Mouse (Mus musculus): ENCODE data around the gene Rbm43. TPM values are rescaled to one million over a fixed set of nuclear protein-coding genes. Genes with fewer than 3 reads are reported as not detected.
A peak's percentile ranks its signal among the peaks of the same experiment; 100 is the strongest.

The Rbm43 gene
- polyA plus RNA-seq, 1 experiment from 2014 or later, result 7.8 TPM

DNA sequence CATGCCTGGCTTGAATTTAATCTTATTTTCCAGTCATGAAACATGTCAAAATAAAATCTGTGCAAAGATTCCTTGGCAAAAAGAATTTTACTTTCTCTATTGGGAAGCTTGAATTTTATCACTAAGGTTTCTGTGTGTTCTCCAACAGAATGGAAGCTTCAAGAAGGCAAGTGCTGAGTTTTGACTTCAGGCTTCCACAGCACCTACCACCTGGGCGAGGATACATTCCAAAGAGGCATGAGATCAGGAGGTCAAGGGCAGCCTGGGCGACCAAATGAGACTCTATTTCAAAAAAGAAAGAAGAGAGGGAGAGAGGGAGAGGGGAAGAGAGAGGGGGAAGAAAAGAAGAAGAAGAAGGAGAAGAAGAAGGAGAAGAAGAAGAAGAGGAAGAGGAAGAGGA, 10.8 kb upstream of the Rbm43 start:
- H3K4me3 ChIP-seq, result no peak overlapping the region
- no peak for DNase-seq (ENCODE audit: low spot score)
- H3K27me3 ChIP-seq (replicated peaks; ENCODE audit: low read depth, poor library complexity, severe bottlenecking), result no peaks in the 10 kb centered on the region
- no peaks in the 10 kb centered on the region for H3K4me1 ChIP-seq
- H3K27ac ChIP-seq (replicated peaks), result no peak overlapping the region
- WGBS, result 56% methylated on average over 2 of the region's 2 CpGs
- peaks cover 4% of the 10 kb centered on the region; the same call in 1 of the 2 replicates for H3K9me3 ChIP-seq
- H3K36me3 ChIP-seq (replicated peaks), result no peaks in the 10 kb centered on the region

DNA sequence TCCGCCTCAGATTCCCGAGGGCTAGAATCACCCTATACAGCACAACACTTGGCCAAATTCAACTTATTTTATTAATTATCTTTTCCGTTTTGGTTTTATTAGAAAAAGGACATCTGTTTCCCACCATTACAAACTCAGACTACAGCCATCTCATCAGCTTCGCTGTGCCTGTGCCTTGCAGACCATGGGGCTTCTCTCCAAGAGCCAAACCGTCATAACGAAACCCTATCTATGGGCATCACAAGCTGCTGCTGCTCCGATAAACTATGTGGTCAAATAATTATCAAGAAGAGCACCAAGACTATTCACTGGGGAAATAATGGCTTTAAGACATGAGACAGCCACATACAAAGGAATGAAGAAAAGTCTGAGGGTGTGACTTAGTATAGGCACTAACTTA, 6.9 kb upstream of the Rbm43 start:
- no peak overlapping the region for H3K4me3 ChIP-seq
- no peak for DNase-seq (ENCODE audit: low spot score)
- no peaks in the 10 kb centered on the region for H3K36me3 ChIP-seq (replicated peaks)
- H3K27me3 ChIP-seq (replicated peaks; ENCODE audit: low read depth, poor library complexity, severe bottlenecking), result 0 out of 2 replicates have a peak, but pooled peaks cover 3% of the 10 kb centered on the region
- H3K4me1 ChIP-seq, result no peaks in the 10 kb centered on the region
- 90% methylated on average over 7 of the region's 7 CpGs for WGBS
- H3K9me3 ChIP-seq, result peaks cover 4% of the 10 kb centered on the region; the same call in 1 of the 2 replicates
- no peak overlapping the region for H3K27ac ChIP-seq (replicated peaks)

DNA sequence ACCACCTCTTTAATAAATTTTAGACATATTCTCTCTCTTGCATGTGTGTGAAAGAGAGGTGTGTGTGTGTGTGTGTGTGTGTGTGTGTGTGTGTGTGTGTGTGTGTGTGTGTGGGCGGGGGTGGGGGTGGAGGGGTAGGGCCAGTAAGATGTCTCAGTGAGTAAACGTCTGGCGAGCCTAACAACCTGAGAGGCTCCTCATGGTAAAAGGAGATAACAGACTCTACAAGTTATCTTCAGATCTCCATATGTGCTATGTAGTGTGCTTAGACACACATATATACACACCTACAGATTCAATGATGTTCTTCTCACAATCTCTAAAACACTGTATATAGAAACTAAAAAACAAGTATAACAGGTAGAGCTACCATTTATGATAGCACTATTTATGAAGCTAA, 3.8 kb upstream of the Rbm43 start:
- 80% methylated on average over 3 of the region's 3 CpGs for WGBS
- Histone ChIP-seq H3K36me3 (replicated peaks) (no peaks in the 10 kb centered on the region), H3K27ac (replicated peaks) (no peak overlapping the region), H3K4me1 (peaks cover 17% of the 10 kb centered on the region), H3K9me3 (peaks cover 4% of the 10 kb centered on the region; the same call in 1 of the 2 replicates), H3K4me3 (no peak overlapping the region), H3K27me3 (replicated peaks; ENCODE audit: low read depth, poor library complexity, severe bottlenecking) (peaks cover 19% of the 10 kb centered on the region)
- DNase-seq (ENCODE audit: low spot score), result no peak

DNA sequence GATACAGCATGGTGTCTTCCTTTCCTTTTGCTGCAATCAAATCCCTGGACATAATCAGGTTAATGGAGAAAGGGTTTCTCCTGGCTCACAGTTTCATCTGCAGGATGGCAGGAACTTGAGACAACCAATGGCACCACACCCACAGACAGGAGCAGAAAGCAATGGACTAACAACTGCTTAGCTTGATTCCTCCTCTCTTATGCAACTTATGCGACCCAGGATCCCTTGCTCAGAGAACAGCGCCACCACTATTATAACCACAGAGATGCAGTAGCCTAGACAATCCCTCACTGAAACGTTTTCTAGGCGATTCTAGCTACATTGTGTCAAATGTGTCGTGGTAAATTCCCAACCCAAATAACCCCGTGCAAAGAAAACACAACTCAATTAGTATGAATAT, 2.0 kb upstream of the Rbm43 start:
- Histone ChIP-seq H3K27ac (replicated peaks) (no peak overlapping the region), H3K27me3 (replicated peaks; ENCODE audit: low read depth, poor library complexity, severe bottlenecking) (peaks cover 19% of the 10 kb centered on the region), H3K36me3 (replicated peaks) (no peaks in the 10 kb centered on the region), H3K4me1 (peaks cover 19% of the 10 kb centered on the region), H3K9me3 (no peaks in the 10 kb centered on the region), H3K4me3 (no peak overlapping the region)
- WGBS, result 68% methylated on average over 6 of the region's 6 CpGs
- DNase-seq (ENCODE audit: low spot score), result no peak

DNA sequence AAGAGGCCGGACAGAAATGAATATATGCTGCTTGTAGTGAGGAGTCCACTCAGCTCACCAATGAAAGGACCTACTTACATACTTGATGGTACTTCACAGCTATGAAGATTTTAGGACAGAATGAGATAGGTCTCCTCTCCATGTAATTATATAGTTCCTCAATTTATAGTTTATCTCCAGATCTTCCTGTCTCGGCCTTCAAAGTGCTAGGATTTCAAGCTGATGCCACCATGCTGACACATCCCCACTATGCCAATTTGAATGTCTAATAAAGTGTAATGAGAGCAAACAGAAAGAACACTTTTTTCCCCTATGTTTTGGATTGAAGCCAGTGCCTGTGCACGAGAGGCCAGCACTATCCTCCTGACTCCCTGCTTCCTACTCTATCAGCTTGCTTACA, 1.6 kb upstream of the Rbm43 start:
- Histone ChIP-seq H3K36me3 (replicated peaks) (no peaks in the 10 kb centered on the region), H3K4me1 (peaks cover 19% of the 10 kb centered on the region), H3K9me3 (no peaks in the 10 kb centered on the region), H3K27me3 (replicated peaks; ENCODE audit: low read depth, poor library complexity, severe bottlenecking) (peaks cover 19% of the 10 kb centered on the region), H3K4me3 (no peak overlapping the region), H3K27ac (replicated peaks) (no peak overlapping the region)
- 90% methylated on average over 3 of the region's 3 CpGs for WGBS
- DNase-seq (ENCODE audit: low spot score), result no peak

DNA sequence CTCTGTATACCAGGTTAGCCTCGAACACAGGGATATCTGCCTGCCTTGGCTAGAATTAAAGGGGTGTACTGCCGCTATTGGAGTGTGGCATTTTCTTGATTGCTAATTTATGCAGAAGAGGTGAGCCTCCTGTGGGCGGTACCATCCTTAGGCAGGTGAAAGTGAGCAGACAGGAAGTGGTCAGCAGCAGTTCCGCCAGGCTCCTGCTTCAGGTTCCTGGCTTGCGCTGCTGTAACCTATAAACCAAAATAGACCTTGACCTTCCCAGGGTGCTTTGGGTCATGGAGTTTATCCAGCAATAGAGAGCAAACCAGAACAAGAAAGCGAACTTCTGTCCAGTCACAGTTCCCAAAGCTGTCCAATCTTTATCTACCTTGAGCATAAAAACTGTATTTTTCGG, 958 bp upstream of the Rbm43 start:
- WGBS, result 93% methylated on average over 7 of the region's 7 CpGs
- no peaks in the 10 kb centered on the region; the same call in 1 of the 2 replicates for H3K36me3 ChIP-seq (replicated peaks)
- no peak for DNase-seq (ENCODE audit: low spot score)
- H3K27me3 ChIP-seq (replicated peaks; ENCODE audit: low read depth, poor library complexity, severe bottlenecking), result peaks cover 19% of the 10 kb centered on the region
- H3K4me3 ChIP-seq, result no peak overlapping the region
- no peak overlapping the region for H3K27ac ChIP-seq (replicated peaks)
- H3K9me3 ChIP-seq, result no peaks in the 10 kb centered on the region
- peaks cover 19% of the 10 kb centered on the region for H3K4me1 ChIP-seq

DNA sequence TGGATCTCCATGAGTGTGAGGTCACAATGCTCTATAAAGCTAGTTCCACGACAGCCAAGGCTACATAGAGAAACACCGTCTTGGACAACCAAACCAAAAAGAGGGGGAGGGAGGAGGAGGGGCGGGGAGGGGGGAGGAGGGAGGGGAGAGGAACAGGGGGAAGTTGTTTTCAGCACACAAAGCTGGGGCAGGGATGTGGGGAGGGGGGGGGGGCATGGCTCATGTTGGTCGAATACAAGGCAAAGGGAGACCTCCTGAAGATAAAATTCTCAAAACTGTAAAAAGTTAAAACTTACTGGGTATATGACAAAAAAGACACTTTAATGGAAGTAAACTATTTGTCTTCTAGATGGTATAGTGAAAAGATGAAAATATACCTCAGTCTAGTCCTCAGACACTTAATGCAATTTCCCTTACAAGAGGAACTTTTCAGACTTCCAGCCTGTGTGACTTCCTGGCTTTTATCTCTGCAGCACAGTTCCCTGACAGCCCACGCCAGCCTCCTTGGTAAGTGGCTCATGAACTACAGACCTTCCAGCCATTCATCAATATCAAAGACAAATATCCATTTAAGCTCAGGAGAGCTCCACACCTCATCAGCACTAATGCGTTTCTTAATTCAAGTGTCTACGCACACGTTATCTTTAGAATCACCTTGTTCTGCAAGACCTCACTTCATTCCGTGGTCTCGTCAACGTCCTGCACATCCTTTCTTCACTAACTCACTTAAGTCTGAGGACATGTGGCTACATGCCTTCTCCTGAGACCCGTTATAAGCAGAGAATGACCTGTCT, 1.4 kb downstream of the Rbm43 start:
- Histone ChIP-seq H3K27me3 (replicated peaks; ENCODE audit: low read depth, poor library complexity, severe bottlenecking) (peaks cover 19% of the 10 kb centered on the region), H3K4me3 (no peak overlapping the region), H3K9me3 (no peaks in the 10 kb centered on the region), H3K4me1 (peaks cover 19% of the 10 kb centered on the region), H3K36me3 (replicated peaks) (peaks cover 6% of the 10 kb centered on the region; the same call in 1 of the 2 replicates), H3K27ac (replicated peaks) (no peak overlapping the region)
- WGBS, result 72% methylated on average over 12 of the region's 12 CpGs
- DNase-seq (ENCODE audit: low spot score), result no peak

DNA sequence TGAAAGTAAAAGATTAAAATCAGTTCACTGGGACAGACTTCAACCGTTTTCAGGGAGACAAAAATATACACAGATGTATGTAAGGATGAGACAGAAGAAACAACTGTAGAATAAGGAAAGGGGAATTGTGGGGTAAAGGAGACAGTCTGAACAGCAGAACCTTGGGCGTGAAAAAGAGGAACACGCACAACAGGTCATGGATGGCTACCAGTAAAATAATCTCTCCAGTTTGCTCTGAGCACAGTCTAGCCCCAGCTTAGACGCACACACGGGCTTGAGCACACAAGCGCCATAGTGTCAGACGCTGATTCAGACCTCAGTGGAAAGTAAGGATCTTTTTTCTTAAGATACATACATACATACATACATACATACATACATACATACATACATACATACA, 3.7 kb downstream of the Rbm43 start:
- no peak overlapping the region for H3K4me3 ChIP-seq
- peaks cover 6% of the 10 kb centered on the region; the same call in 1 of the 2 replicates for H3K36me3 ChIP-seq (replicated peaks)
- WGBS, result 92% methylated on average over 7 of the region's 7 CpGs
- no peaks in the 10 kb centered on the region for H3K9me3 ChIP-seq
- H3K27me3 ChIP-seq (replicated peaks; ENCODE audit: low read depth, poor library complexity, severe bottlenecking), result peaks cover 11% of the 10 kb centered on the region
- H3K27ac ChIP-seq (replicated peaks), result no peak overlapping the region
- DNase-seq (ENCODE audit: low spot score), result no peak
- peaks cover 19% of the 10 kb centered on the region for H3K4me1 ChIP-seq

DNA sequence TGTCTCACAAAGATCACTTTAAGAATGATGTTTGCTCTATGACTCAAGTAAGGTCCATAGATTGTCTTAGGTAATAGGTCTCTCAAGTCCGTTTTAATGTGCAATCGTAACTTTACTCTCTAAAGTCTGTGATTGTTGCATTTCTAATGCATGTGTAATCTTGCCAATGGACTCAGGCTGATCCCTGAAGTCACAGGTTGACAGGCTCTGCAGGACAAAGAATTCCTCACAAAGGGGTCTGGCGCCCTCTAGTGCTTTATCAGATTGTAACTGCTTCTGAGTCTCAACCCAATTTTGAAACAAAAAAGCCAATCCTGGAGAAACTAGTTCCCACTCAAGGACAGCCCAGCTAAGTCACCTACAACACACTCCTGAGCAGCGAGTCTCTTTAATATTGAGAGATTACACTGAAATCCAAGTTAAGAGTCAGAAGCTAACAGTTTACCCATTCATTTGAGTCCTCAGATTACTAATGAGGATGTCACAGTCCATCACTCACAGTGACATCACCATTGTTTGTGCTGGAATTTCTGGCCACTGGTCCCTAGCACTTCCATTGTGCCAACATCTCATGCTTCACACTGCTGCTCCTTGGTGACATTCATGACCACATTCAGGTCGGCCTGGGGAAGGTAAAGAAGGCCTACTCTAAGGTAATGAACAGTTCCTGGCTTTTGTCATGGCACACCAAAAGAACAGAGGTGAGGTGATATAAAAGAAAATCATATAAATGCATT, 19.9 kb downstream of the Rbm43 start:
- Histone ChIP-seq H3K4me3 (no peak overlapping the region), H3K4me1 (peaks cover 24% of the 10 kb centered on the region), H3K27me3 (replicated peaks; ENCODE audit: low read depth, poor library complexity, severe bottlenecking) (no peaks in the 10 kb centered on the region), H3K9me3 (no peaks in the 10 kb centered on the region), H3K36me3 (replicated peaks) (no peaks in the 10 kb centered on the region), H3K27ac (replicated peaks) (no peak overlapping the region)
- WGBS, result 16% methylated on average over 5 of the region's 5 CpGs
- peak; percentile 83 for DNase-seq (ENCODE audit: low spot score)

DNA sequence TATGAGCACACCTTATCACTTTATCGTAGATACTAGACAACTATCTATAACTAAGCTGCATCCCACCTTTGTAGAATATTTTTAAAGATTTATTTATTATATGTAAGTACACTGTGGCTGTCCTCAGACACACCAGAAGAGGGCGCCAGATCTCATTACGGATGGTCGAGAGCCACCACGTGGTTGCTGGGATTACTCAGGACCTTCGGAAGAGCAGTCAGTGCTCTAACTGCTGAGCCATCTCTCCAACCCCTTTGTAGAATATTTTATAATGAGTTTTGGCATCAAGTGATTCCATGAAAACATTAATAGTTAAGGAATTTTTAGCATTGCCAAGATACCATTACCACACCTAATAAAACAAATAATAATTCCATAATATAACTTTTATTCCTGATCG, 20.4 kb downstream of the Rbm43 start:
- no peak overlapping the region for H3K4me3 ChIP-seq
- no peak for DNase-seq (ENCODE audit: low spot score)
- H3K36me3 ChIP-seq (replicated peaks), result no peaks in the 10 kb centered on the region
- peaks cover 24% of the 10 kb centered on the region for H3K4me1 ChIP-seq
- no peaks in the 10 kb centered on the region for H3K9me3 ChIP-seq
- H3K27me3 ChIP-seq (replicated peaks; ENCODE audit: low read depth, poor library complexity, severe bottlenecking), result no peaks in the 10 kb centered on the region
- H3K27ac ChIP-seq (replicated peaks), result no peak overlapping the region
- 65% methylated on average over 7 of the region's 7 CpGs for WGBS

DNA sequence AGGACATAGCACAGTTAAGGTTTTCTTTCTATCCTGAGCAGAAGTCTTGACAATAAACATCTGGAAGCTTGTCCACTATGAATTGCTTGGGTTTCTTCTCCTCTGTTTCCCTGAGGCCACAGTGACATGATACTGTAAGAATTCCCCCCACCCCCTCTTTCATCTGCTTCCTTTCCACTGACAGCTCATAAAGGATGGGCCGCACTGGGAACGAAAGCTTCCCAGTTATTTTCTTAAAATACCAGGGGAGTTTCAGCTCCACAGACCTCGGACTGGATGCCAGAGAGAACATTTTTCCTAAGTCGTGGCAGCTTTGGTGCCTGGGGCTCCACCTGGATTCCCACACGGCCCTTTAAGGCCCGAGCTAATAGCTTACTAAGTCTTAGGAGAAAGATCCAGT, 22.2 kb downstream of the Rbm43 start:
- Histone ChIP-seq H3K27ac (replicated peaks) (no peak overlapping the region), H3K36me3 (replicated peaks) (no peaks in the 10 kb centered on the region), H3K4me1 (peaks cover 25% of the 10 kb centered on the region), H3K27me3 (replicated peaks; ENCODE audit: low read depth, poor library complexity, severe bottlenecking) (no peaks in the 10 kb centered on the region), H3K4me3 (no peak overlapping the region), H3K9me3 (no peaks in the 10 kb centered on the region)
- no peak for DNase-seq (ENCODE audit: low spot score)
- WGBS, result 26% methylated on average over 6 of the region's 6 CpGs

DNA sequence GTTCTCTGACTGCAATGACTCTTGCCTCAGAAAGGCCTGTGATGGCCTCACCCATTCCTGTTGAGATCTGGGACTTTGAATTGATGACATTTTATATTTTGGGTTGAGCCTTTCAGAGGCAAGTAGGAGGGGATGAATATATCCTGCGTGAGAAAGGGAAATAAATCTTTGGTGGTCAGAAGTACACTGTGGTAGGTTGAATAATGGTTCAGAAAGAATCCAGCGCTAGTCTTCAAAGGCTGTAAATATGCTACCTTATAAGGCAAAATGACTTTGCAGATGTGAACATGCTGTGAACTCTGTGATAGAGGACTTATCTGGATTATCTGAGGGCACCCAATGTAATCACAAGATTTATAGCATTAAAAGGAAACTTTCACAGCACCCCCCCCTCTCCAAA, 23.1 kb downstream of the Rbm43 start:
- WGBS, result 93% methylated on average over 2 of the region's 2 CpGs
- DNase-seq (ENCODE audit: low spot score), result no peak
- H3K36me3 ChIP-seq (replicated peaks), result no peaks in the 10 kb centered on the region
- H3K9me3 ChIP-seq, result no peaks in the 10 kb centered on the region
- H3K27ac ChIP-seq (replicated peaks), result no peak overlapping the region; the same call in 1 of the 2 replicates
- H3K4me3 ChIP-seq, result no peak overlapping the region
- H3K27me3 ChIP-seq (replicated peaks; ENCODE audit: low read depth, poor library complexity, severe bottlenecking), result no peaks in the 10 kb centered on the region
- H3K4me1 ChIP-seq, result peaks cover 30% of the 10 kb centered on the region
